Mouse (Mus musculus): ENCODE data around the gene Fbxo11. TPM values are rescaled to one million over a fixed set of nuclear protein-coding genes. Genes with fewer than 3 reads are reported as not detected.
A peak's percentile ranks its signal among the peaks of the same experiment; 100 is the strongest.

Fbxo11 gene
- total and polyA plus RNA-seq, 3 experiments: 9.4 to 91.4 (median 17.5) TPM

GRCm38 (mm10) chr17:88113015-88113882 is 48.2 kb upstream of the Fbxo11 start (continued):
- TF ChIP-seq POLR2AphosphoS2 (IDR thresholded peaks at IDR 0.05; ENCODE audit: low read length): no peak

GRCm38 (mm10) chr17:88111865-88112645 is 47.0 kb upstream of the Fbxo11 start:
- no peaks in the 10 kb centered on the region for H3K27me3 ChIP-seq (ENCODE audit: control insufficient read depth in 1 of 2, insufficient read depth in 2 of 2, low read length in 2 of 2)
- no peak overlapping the region for H3K4me3 ChIP-seq (ENCODE audit: control insufficient read depth in 1 of 2, insufficient read depth in 1 of 2, low read depth in 2 of 2, low read length in 2 of 2)
- no peaks in the 10 kb centered on the region for H3K79me2 ChIP-seq (ENCODE audit: control insufficient read depth, insufficient read depth, low read length, poor library complexity)
- H3K4me1 ChIP-seq (ENCODE audit: control insufficient read depth in 1 of 2, insufficient read depth in 2 of 2, low read length in 2 of 2): peaks cover 3 to 13% of the 10 kb centered on the region in 2 experiments; a peak in 2 of 4 replicates
- no peak overlapping the region for H3K9ac ChIP-seq (ENCODE audit: control insufficient read depth, low read depth, low read length, poor library complexity, severe bottlenecking)
- H3K9me3 ChIP-seq (replicated peaks; ENCODE audit: insufficient read depth, low read length): no peaks in the 10 kb centered on the region
- peak; percentile 37 for DNase-seq (ENCODE audit: low read depth, low spot score)
- H3K36me3 ChIP-seq (ENCODE audit: control insufficient read depth in 1 of 2, insufficient read depth in 2 of 2, low read length in 2 of 2): peaks cover 0 to 8% of the 10 kb centered on the region in 2 experiments; a peak in 2 of 4 replicates
- TF ChIP-seq UBTF (IDR thresholded peaks at IDR 0.05; ENCODE audit: borderline replicate concordance, insufficient read depth, low read depth, low read length) (no peak), EP300 (IDR thresholded peaks at IDR 0.05; ENCODE audit: low read depth in 1 of 2, low read length in 2 of 2) (0 out of 4 replicates have a peak, but pooled peaks of 1 of the 2 experiments have one; percentile 14)
- H3K27ac ChIP-seq (ENCODE audit: control insufficient read depth, low read depth, low read length): no peak overlapping the region

DNA sequence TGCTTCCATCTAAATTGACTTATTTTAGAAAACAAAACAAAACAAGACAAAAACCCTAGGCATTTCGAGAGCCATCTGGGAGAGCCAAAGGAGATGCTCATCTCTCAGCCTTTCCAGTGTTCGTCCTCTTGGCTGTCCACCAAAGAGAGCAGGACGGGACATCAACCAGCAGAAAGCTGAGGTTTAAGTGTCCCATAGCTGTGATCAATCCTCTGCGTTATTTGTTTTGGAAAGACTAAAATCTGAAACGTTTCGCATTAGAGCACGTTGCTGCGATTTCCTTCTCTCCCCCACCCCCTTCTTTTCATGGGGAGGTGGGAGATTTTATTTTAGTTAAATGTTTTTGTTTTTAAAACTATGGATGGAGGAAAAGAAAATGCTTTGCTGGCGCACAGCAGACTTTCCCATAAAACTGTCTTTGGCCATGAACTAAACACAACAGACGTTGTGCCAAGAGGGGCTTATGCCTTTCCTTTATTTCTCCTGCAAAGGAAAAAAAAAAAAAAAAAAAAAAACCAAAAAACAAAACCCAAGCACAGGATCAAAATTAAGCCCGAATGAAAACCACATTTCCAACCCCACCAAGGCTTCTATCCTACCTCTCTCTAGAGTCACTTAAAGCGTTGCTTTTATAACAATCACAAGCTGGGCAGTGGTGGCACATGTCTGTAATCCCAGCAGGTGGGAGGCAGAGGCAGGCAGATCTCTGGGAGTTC is 46.1 kb upstream of the Fbxo11 start:
- no peaks in the 10 kb centered on the region for H3K79me2 ChIP-seq (ENCODE audit: control insufficient read depth, insufficient read depth, low read length, poor library complexity)
- no peak overlapping the region for H3K9ac ChIP-seq (ENCODE audit: control insufficient read depth, low read depth, low read length, poor library complexity, severe bottlenecking)
- peaks cover 0 to 8% of the 10 kb centered on the region in 2 experiments; a peak in 2 of 4 replicates for H3K36me3 ChIP-seq (ENCODE audit: control insufficient read depth in 1 of 2, insufficient read depth in 2 of 2, low read length in 2 of 2)
- H3K27ac ChIP-seq (ENCODE audit: control insufficient read depth, low read depth, low read length): no peak overlapping the region
- H3K4me3 ChIP-seq (ENCODE audit: control insufficient read depth in 1 of 2, insufficient read depth in 1 of 2, low read depth in 2 of 2, low read length in 2 of 2): no peak overlapping the region
- DNase-seq (ENCODE audit: low read depth, low spot score): no peak
- H3K4me1 ChIP-seq (ENCODE audit: control insufficient read depth in 1 of 2, insufficient read depth in 2 of 2, low read length in 2 of 2): peaks cover 3 to 13% of the 10 kb centered on the region in 2 experiments; a peak in 2 of 4 replicates
- no peaks in the 10 kb centered on the region for H3K27me3 ChIP-seq (ENCODE audit: control insufficient read depth in 1 of 2, insufficient read depth in 2 of 2, low read length in 2 of 2)
- H3K9me3 ChIP-seq (replicated peaks; ENCODE audit: insufficient read depth, low read length): no peaks in the 10 kb centered on the region
- TF ChIP-seq MAFK (IDR thresholded peaks at IDR 0.05; ENCODE audit: borderline replicate concordance, low read depth, low read length) (no peak), E2F4 (IDR thresholded peaks at IDR 0.05; ENCODE audit: borderline replicate concordance, low read depth, low read length) (no peak), ETS1 (IDR thresholded peaks at IDR 0.05; ENCODE audit: low read depth, low read length) (no peak), MYB (IDR thresholded peaks at IDR 0.05; ENCODE audit: low read depth, low read length) (no peak), POLR2A (IDR thresholded peaks at IDR 0.05; ENCODE audit: control insufficient read depth in 1 of 2, insufficient read depth in 1 of 2, low read depth in 1 of 2, low read length in 2 of 2, poor library complexity in 1 of 2) (no peak), MAZ (IDR thresholded peaks at IDR 0.05; ENCODE audit: low read depth, low read length) (no peak), NELFE (IDR thresholded peaks at IDR 0.05; ENCODE audit: low read depth, low read length) (no peak), EP300 (IDR thresholded peaks at IDR 0.05; ENCODE audit: low read depth in 1 of 2, low read length in 2 of 2) (no peak), CHD2 (IDR thresholded peaks at IDR 0.05; ENCODE audit: low read length) (no peak), NRF1 (IDR thresholded peaks at IDR 0.05; ENCODE audit: insufficient read depth, low read depth, low read length, poor library complexity, severe bottlenecking) (no peak), USF1 (IDR thresholded peaks at IDR 0.05; ENCODE audit: low read depth, low read length) (no peak), RAD21 (IDR thresholded peaks at IDR 0.05; ENCODE audit: low read depth, low read length) (no peak), ELF1 (IDR thresholded peaks at IDR 0.05; ENCODE audit: low read depth, low read length) (no peak), USF2 (IDR thresholded peaks at IDR 0.05; ENCODE audit: borderline replicate concordance in 1 of 2, insufficient read depth in 1 of 2, low read depth in 1 of 2, low read length in 2 of 2) (no peak), ZMIZ1 (IDR thresholded peaks at IDR 0.05; ENCODE audit: low read depth, low read length) (no peak), TBP (IDR thresholded peaks at IDR 0.05; ENCODE audit: low read depth, low read length) (no peak), UBTF (IDR thresholded peaks at IDR 0.05; ENCODE audit: borderline replicate concordance, insufficient read depth, low read depth, low read length) (no peak), ZC3H11A (IDR thresholded peaks at IDR 0.05; ENCODE audit: low read depth, low read length) (no peak), BHLHE40 (IDR thresholded peaks at IDR 0.05; ENCODE audit: borderline replicate concordance, low read depth, low read length) (no peak), ZNF384 (IDR thresholded peaks at IDR 0.05; ENCODE audit: low read depth, low read length) (no peak)

All from MEL (cell line).